Mouse (Mus musculus): ENCODE measurements around the gene Ndufb5. TPM values are rescaled to one million over a fixed set of nuclear protein-coding genes. Genes with fewer than 3 reads are reported as not detected.
"Not testable (repeated sequence)": the region's sequence is repeated elsewhere in the genome, so short reads cannot be mapped to it uniquely, and the experiment has no call there.

Gene Ndufb5
- total RNA-seq, 2 experiments from 2014 or later: 874 to 922 TPM

DNA sequence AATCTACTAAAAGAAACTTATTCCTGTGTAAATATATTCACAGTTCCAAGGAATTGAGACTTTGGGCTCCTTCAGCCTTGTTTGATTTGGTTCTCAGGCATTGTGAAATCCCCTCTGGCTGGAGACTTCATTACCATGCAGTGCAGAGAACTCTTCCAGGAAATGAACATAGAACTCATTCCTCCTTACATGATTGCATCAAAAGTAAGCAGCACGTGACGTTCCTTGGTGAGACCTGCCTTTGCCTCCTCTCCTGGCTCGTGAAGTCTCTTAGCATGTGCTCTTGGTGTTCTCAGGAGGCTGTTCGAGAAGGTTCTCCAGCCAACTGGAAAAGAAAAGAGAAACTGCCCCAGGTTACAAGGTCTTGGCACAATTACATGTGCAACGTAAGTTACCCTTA, 18.5 kb upstream of the Ndufb5 start:
- intact Hi-C loops (cut with DNase I): no loop called here
- no peak for DNase-seq (ENCODE audit: low spot score)

DNA sequence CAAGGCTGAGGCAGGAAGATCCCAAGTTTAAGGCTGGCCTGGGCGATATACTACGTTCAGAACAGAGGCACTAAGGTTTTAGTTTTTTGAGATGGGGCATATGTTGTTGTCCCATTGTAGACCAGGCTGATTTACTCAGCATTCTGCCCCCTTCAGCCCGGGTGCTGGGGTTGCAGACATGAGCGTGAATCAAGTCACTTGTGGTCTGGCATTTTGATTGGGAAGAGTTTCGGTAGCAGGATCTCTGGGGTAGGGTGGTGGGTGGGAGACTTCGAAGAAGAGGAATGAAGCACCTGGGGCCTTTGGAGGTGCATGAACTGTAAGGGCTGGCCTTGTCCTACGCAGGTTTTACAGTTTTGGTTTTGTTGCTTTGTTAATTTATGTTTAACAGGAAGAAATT, 12.6 kb upstream of the Ndufb5 start:
- no peak for DNase-seq (ENCODE audit: low spot score)
- intact Hi-C loops (cut with DNase I): no loop called here

DNA sequence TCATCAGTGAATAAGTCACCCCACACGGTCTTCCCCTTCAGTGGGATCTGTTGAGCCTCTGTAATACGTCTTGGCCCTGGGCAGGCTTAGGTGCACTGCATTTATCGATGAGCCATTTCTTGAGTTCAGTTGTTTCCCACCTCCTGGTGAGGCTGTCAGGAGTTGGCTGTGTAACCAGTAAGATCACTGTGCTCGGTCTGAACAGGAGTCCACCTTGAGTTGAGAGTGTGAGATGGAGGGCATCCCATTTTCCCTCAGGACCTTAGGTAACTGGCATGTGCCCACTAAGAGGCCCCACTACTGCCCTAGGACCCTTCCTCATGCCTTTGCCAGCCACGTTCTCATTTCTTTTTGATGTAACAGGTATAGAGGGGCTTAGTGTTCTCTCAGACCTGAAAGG, 10.8 kb upstream of the Ndufb5 start:
- no peak for DNase-seq (ENCODE audit: low spot score)
- intact Hi-C loops (cut with DNase I): no loop called here

DNA sequence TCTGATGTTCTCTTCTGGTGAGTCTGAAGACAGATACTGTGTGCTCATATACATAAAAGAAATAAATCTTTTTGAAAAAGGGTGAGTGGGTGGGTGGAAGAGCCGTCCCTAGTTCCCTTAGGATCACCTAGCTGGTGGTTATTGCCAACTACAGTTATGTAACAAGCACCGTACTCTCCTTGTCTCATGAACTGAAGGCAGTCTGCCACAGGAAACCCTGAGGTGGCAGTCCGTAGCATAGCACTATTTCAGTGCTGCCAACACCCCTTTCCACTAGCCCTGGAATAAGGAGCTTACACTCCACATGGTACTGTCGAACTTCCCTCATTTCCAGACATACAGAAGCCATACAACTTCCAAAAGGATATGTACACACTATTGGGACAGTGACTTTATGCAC, 8.9 kb upstream of the Ndufb5 start:
- no peak for DNase-seq (ENCODE audit: low spot score)
- intact Hi-C loops (cut with DNase I): no loop called here

DNA sequence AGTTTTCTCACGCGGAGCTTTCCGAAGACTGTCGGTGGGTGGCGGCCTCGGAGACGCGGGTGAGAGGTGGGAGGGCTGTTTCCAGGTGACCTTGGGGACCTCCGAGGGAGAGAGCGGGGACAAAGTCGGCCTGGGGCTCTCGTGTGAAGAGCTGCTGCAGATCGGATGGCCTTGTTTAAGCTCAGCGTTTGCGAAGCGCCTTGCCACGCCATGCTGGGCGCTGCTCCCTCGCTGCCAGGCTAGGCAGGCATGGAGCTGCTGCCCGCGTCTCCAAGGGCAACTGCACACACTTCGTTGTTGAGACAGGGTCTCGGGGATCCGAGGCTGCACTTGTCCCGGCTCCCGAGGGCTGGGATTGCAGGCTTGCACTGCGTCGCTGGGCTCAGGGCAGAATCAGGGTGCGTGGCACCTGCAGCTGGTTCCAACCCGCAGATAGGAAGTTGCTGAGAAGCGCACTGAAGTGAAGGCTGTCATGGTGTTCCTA, 424 bp downstream of the Ndufb5 start, which contains the start of gene Mrpl47:
TSS of gene Mrpl47 (minus strand) at position 434 of the 484 bp plus-strand sequence.
- intact Hi-C loops (cut with DNase I): loop anchor here (2.0 to 10.0 kb wide), 2 partner anchors 28 to 1058 kb away; partner anchors contain the start of gene Ttc14
- DNase-seq (ENCODE audit: low spot score): no peak

DNA sequence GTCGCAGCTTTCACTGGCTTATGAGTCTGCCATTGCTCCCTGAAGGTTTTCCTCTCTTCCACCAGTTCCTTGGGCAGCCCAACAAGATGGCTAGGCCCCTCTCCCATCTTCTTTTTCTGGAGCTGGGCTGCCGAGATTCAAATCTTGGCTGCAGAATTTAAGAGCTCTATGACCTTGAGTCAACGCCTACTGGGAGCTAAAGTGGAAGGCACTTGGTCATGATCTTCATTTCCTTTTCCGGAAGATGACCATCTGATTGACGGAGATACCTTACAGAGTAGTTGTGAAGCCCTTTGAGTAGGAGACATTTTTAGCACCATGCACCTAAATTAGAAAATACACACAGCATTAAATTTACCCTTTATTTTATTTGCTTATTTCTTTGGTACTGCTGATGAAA, 1.8 kb downstream of the Ndufb5 start:
- no peak for DNase-seq (ENCODE audit: low spot score)
- intact Hi-C loops (cut with DNase I): loop anchor here (10.0 kb wide), 1 partner anchor 1056 kb away; the partner anchor contains the start of gene Ttc14

DNA sequence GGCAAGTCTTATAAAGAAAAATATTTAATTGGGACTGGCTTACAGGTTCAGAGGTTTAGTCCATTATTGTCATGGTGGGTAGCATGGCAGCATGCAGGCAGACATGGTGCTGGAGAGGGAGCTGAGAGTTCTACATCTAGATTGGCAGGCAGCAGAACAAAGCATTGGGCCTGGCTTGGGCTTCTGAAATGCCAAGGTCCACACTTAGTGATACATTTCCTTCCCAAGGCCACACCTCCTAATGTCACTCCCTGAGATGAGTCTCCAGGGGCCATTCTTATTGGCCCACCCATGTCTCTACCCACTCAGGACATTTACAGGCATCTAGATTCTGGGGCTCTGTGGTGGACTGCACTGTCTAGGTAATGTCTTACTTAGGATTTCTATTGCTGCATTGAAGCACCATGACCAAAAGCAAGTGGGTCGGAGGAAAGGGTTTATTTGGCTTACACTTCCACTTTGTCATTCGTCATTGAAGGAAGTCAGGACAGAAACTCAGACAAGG, 5.5 kb downstream of the Ndufb5 start:
- intact Hi-C loops (cut with DNase I): no loop called here
- no peak for DNase-seq (ENCODE audit: low spot score)

DNA sequence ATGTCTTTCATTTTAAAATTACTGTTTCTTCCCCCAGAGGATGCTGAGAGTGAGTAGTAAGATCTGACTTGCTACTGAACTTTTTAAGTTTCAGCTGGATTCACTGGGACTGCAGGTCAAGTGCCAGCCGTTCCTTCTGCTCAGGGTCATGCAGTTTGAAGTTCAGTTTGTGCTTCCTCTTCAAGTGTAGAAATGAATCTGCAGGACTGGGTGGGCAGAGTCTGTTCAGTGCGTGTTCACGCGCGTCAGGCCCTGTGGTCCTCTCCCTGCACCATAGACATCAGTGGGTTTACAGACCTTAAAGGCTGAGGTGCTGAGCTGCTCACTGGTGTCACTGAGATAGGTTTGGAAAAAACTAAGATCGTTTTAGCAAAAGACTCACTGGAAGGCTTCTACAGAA, 8.2 kb downstream of the Ndufb5 start:
- intact Hi-C loops (cut with DNase I): no loop called here
- DNase-seq (ENCODE audit: low spot score): no peak

DNA sequence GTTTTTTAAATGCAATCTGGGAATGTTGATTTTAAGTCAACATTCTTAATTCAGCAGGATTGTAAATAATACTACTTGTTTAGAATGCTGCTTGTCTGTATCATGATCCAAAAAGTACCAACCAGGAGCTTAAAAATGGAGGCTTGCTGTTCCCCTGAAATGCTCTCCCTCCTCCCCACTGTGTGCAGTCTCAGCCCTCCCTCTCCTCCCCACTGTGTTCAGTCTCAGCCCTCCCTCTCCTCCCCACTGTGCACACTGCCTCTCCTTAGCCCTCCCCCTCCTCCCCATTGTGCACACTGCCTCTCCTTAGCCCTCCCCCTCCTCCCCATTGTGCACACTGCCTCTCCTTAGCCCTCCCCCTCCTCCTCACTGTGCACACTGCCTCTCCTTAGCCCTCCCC, 8.6 kb downstream of the Ndufb5 start:
- intact Hi-C loops (cut with DNase I); DNase-seq (ENCODE audit: low spot score): not testable (repeated sequence)

DNA sequence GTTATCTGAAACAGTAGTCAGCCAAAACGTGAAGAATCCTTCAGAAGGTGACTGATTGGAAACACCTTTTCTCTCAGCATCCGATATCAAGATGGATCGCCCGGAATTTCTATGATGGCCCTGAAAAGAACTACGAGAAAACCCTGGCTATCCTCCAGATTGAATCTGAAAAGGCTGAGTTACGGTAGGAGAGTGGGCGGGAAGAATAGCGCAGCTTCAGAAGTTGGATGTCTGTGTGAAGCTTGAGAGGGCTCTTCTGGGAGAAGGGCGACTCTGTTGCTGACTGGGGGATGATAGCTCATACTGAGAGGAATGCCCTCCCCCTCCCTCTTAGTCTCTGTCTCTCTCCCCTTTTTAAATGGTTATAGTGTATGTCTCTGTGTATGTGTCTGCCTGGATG, 11.6 kb downstream of the Ndufb5 start:
- intact Hi-C loops (cut with DNase I): no loop called here
- DNase-seq (ENCODE audit: low spot score): no peak

DNA sequence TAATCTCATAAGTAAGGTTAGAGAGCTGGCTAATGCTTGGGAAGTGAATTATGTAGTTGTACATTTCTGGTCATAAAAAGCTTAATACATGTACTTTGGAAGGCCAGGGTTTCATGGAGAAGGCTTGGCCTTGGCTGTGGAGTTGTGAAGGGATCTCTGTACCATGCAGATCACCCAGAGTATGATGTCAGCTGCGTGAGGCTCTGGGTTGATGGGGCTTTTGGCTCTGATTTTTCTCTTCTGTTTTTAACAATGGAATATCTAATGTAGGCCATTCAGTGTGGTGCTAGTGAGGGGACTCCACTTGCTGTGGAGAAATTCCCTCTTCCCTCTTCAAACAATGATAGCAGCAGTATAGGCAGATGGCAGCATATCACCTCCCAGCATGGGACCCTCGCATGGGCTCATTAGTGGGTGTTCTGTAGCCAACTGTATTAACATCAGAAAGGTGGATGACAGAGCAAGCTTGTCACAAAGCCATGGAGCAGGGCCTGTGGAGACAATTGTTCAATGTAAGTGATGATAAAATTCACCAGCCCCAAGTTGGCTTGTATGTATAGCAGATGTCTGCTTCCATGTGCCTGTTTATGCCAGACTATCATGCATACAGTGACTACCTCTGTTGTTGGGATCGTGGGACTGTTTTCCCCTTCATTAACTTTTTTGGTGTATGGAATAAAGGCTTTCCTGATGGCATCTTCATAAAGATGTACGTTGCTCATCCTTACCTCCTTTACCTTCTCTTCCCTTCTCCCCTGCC, 13.2 kb downstream of the Ndufb5 start:
- intact Hi-C loops (cut with DNase I): loop anchor here (5.0 kb wide), 1 partner anchor 67 kb away; the partner anchor contains the start of gene Usp13
- DNase-seq (ENCODE audit: low spot score): no peak

DNA sequence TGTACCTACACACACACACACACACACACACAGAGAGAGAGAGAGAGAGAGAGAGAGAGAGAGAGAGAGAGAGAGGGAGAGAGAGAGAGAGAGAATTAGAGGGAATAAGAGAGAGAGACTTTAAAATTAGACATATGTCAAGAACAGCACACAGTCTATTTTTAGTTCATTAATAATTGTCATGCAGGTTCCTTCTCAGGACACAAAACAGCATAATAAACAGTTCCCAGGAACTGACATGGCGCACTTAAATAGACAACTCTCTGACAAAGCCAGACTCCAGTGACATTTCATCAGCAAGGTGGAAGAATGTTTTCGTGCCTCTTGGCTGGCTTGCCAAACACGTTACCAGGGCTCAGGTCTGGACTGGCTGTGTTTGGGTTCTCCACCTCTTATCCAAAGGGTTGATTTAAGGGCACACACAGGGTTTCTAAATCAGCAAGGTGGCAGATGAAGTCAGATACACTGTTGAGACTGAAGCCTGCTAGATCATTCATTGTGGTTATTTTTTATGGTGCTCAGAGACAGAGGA, 17.7 kb downstream of the Ndufb5 start:
- DNase-seq (ENCODE audit: low spot score): no peak
- intact Hi-C loops (cut with DNase I): loop anchor here (5.0 kb wide), 1 partner anchor 63 kb away; the partner anchor contains the start of gene Usp13

DNA sequence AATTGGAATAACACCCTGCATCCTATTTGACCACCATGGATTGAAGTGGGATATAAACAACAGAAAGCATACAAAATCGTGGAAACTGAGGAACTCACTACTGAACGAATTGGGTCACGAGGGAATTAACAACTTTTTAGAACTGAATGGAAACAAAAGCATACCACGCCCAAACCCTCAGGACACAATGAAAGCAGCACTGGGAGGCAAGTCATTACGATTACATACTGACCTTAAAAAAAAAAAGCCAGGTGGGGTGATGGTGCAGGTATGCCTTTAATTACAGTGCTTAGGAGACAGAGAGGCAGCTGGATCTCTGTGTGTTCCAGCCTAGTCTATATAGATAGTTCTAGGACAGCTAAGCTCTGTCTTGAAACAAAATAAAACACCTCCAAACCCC, 22.4 kb downstream of the Ndufb5 start:
- intact Hi-C loops (cut with DNase I): no loop called here
- DNase-seq (ENCODE audit: low spot score): no peak

DNA sequence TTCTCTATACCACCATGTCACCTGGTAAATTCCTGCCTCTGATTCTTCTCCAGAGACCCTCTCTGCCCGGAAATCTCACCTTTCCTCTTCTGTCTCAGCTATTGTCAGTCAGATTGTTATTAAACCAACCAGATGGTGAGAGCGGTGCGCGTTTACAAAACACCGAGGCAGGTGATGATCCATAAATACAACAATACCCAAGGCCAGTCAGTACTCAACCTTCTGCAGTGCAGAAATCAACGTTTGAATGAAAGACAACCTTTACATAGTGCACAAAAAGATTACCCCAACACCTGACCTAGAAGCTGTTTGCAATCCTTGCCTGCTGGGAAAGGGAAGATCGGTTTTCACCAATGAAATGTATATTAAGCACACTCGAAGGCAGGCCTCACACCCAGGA, 26.2 kb downstream of the Ndufb5 start:
- intact Hi-C loops (cut with DNase I): no loop called here
- no peak for DNase-seq (ENCODE audit: low spot score)

DNA sequence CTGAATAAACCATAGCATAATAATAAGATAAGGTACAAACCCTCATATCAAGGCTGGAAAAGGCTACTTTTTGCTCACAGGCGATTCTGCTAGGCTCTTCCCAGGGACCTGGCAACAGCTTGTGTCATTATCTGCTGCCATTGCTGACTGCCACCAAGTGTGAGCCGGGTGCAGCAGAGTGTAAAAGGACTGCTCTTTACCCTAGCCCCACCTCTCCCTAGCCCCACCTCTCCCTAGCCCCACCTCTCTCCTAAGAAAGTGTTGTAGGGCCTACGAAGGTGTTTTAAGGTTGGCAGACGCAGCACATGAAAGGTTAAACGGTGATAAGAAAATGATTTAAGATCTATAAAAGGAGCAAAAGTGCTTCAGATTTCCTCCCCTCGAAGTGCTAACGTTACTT, 27.1 kb downstream of the Ndufb5 start:
- intact Hi-C loops (cut with DNase I): no loop called here
- DNase-seq (ENCODE audit: low spot score): no peak

DNA sequence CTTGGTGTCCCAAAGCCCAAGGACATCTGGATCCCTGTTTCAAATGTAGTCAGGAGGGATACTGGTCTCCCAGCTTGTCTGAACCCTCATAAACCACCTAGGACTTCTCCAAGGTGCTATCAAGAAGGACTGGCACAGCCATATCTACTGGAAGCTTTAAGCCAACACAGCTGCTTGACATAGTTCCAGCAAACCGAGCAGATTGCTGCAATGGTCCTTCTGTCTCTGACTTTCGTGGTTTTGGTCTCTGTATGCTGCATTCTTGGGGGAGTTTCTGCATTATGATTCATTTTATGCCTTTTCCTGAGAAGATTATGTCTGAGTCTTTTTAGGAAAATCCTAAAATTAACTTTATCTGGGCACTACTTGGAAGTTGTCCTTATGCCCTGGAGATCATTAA, 34.0 kb downstream of the Ndufb5 start:
- intact Hi-C loops (cut with DNase I): no loop called here
- no peak for DNase-seq (ENCODE audit: low spot score)

Other genes with a start within 250 kb of the Ndufb5 start
- under 1 TPM in 1 of 2 experiments, not detected in 1; 0.29 TPM for gene Kcnmb3, start 244.8 kb upstream of the Ndufb5 start, total RNA-seq (2021)
- gene Zfp639, start 226.7 kb upstream of the Ndufb5 start, total RNA-seq (2021): 10 to 100 TPM; 21.0 to 21.7 TPM
- 100 to 1,000 TPM; 434 to 472 TPM for gene Mfn1, start 207.5 kb upstream of the Ndufb5 start, total RNA-seq (2021)
- 10 to 100 TPM; 13.9 to 18.5 TPM for gene Gnb4, start 120.4 kb upstream of the Ndufb5 start, total RNA-seq (2021)
- 10 to 100 TPM; 22.3 to 22.6 TPM for gene Actl6a, start 30.7 kb upstream of the Ndufb5 start, total RNA-seq (2021)
- gene Mrpl47, start 615 bp downstream of the Ndufb5 start, total RNA-seq (2021): 10 to 100 TPM; 37.4 to 38.7 TPM
- gene Usp13, start 80.6 kb downstream of the Ndufb5 start, total RNA-seq (2021): 100 to 1,000 TPM; 194 to 199 TPM

All from heart, postnatal 25 days (tissue).